10 mouse cellular contexts compared by ENCODE assay signal in the genomic region with DNA sequence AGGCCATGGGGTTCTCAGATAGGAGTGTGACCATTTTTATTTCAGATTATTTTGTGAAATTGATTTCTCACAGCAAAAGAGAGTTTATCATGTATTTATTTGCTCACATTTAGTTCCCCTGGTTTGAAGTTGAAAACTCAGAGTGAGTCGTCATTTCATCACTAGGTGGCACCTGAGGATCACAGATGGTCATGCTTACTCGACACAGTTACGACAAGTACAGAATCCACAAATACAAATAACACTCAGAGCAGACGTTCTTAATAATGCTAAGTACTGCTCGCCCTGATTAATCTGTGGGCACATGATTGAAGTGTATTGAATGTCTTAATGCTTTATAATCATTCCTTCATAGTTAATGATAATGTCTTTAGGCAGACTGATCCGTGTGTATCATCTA. TPM values are rescaled to one million over a fixed set of nuclear protein-coding genes. Genes with fewer than 3 reads are reported as not detected.
DNase-seq lines count a peak whose midpoint lies in the region; ATAC-seq lines count a peak whose summit lies in the region.
"Had no signal": no experiment of that assay in that cellular context is flagged by ENCODE, and none has a peak within 500 bp of the region (broad histone marks: within the 10 kb centered on the region; RNA-seq: fewer than 3 reads in every experiment).

No protein-coding gene starts in this region.

- H3K4me3 ChIP-seq in hindbrain, embryonic 14.5 days (replicated peaks; ENCODE audit: low read length): no peak overlapping the region
- H3K4me3 ChIP-seq in hindbrain, embryonic 10.5 days: no peak overlapping the region
- H3K4me3 ChIP-seq in neural tube, embryonic 15.5 days (replicated peaks): no peak overlapping the region
- H3K4me3 ChIP-seq: liver, embryonic 13.5 days had no signal

- 63% methylated on average over 6 of the region's 6 CpGs for WGBS in hindbrain, embryonic 14.5 days
- 72% methylated on average over 6 of the region's 6 CpGs for WGBS in hindbrain, embryonic 10.5 days
- 64% methylated on average over 6 of the region's 6 CpGs for WGBS in neural tube, embryonic 15.5 days

- no peak overlapping the region for H3K9ac ChIP-seq in hindbrain, embryonic 14.5 days
- no peak overlapping the region for H3K9ac ChIP-seq in neural tube, embryonic 15.5 days (replicated peaks)
- H3K9ac ChIP-seq: liver, embryonic 13.5 days had no signal

- no peaks in the 10 kb centered on the region for H3K9me3 ChIP-seq in hindbrain, embryonic 14.5 days (ENCODE audit: control insufficient read depth, low read length)
- H3K9me3 ChIP-seq in hindbrain, embryonic 10.5 days: no peaks in the 10 kb centered on the region
- H3K9me3 ChIP-seq in neural tube, embryonic 15.5 days (replicated peaks): no peaks in the 10 kb centered on the region
- H3K9me3 ChIP-seq: liver, embryonic 13.5 days had no signal

- peak; percentile 29 for DNase-seq in hindbrain, embryonic 14.5 days (ENCODE audit: low spot score)
- DNase-seq in hindbrain, embryonic 10.5 days (ENCODE audit: low spot score): no peak
- DNase-seq in right cerebral cortex, adult 2 months (ENCODE audit: low spot score in 2 of 2): peak; percentile 37 to 41
- DNase-seq in right cerebral cortex, adult 18-20 months: no peak
- peak; percentile 28 for DNase-seq in adipocyte (ENCODE audit: low spot score)
- DNase-seq in thymus, postnatal 14 days: peak; percentile 21
- no peak for DNase-seq in yolk sac, embryonic 10.5 days (ENCODE audit: low spot score)
- DNase-seq: adrenal gland, postnatal 14 days; liver, embryonic 13.5 days had no signal

- no peaks in the 10 kb centered on the region for H3K4me1 ChIP-seq in hindbrain, embryonic 14.5 days (replicated peaks; ENCODE audit: control insufficient read depth, insufficient read depth, low read length)
- H3K4me1 ChIP-seq in hindbrain, embryonic 10.5 days (replicated peaks): no peaks in the 10 kb centered on the region
- H3K4me1 ChIP-seq in neural tube, embryonic 15.5 days: 0 out of 2 replicates have a peak, but pooled peaks cover 2% of the 10 kb centered on the region

- no peak overlapping the region for H3K4me2 ChIP-seq in hindbrain, embryonic 14.5 days (replicated peaks)
- H3K4me2 ChIP-seq in neural tube, embryonic 15.5 days: no peak overlapping the region
- H3K4me2 ChIP-seq: liver, embryonic 13.5 days had no signal

- no peak for ATAC-seq in hindbrain, embryonic 14.5 days (ENCODE audit: low FRiP score)
- ATAC-seq in neural tube, embryonic 15.5 days (ENCODE audit: low FRiP score): no peak

- H3K27ac ChIP-seq in hindbrain, embryonic 14.5 days: no peak overlapping the region
- H3K27ac ChIP-seq in hindbrain, embryonic 10.5 days: no peak overlapping the region
- no peak overlapping the region for H3K27ac ChIP-seq in neural tube, embryonic 15.5 days (replicated peaks)
- H3K27ac ChIP-seq: liver, embryonic 13.5 days had no signal

- H3K36me3 ChIP-seq in hindbrain, embryonic 14.5 days (replicated peaks; ENCODE audit: control insufficient read depth, insufficient read depth): peaks cover 16% of the 10 kb centered on the region
- H3K36me3 ChIP-seq in hindbrain, embryonic 10.5 days: peaks cover 11% of the 10 kb centered on the region
- H3K36me3 ChIP-seq in neural tube, embryonic 15.5 days: peaks cover 9% of the 10 kb centered on the region

- H3K27me3 ChIP-seq in hindbrain, embryonic 14.5 days (ENCODE audit: control insufficient read depth, insufficient read depth, low read length): no peaks in the 10 kb centered on the region
- no peaks in the 10 kb centered on the region for H3K27me3 ChIP-seq in hindbrain, embryonic 10.5 days (ENCODE audit: insufficient read depth, poor library complexity, severe bottlenecking)
- H3K27me3 ChIP-seq in neural tube, embryonic 15.5 days (replicated peaks): no peaks in the 10 kb centered on the region
- H3K27me3 ChIP-seq: liver, embryonic 13.5 days had no signal

RNA-seq across cellular contexts. Expression of gene Map3k7, which starts 8.3 kb away (rescaled TPM):
- 31.7 and 37.4 TPM in 2 replicates for polyA plus RNA-seq in hindbrain, embryonic 14.5 days (2014; fragmentation: Nextera tagmentation; extraction: Ambion mirVana)
- polyA plus RNA-seq in hindbrain, embryonic 10.5 days (2016; fragmentation: Nextera tagmentation; extraction: Ambion mirVana): 40.3 and 44.3 TPM in 2 replicates
- polyA plus RNA-seq in neural tube, embryonic 15.5 days (2015; fragmentation: Nextera tagmentation; extraction: Ambion mirVana): 21.6 and 22.0 TPM in 2 replicates

Comparison
In these comparisons a context has a peak if more than half of its experiments do, and no peak if none do; other contexts are left out.
1. DNase-seq: peak in hindbrain, embryonic 14.5 days (single experiment), right cerebral cortex, adult 2 months (2 of 2), adipocyte (single experiment) and thymus, postnatal 14 days (single experiment); none in hindbrain, embryonic 10.5 days (single experiment), right cerebral cortex, adult 18-20 months (single experiment) and yolk sac, embryonic 10.5 days (single experiment).